Mouse (Mus musculus) gonadal fat pad, adult 2 months (tissue): Measurements from ENCODE around the gene Anapc11. TPM values are rescaled to one million over a fixed set of nuclear protein-coding genes. Genes with fewer than 3 reads are reported as not detected.
A peak's percentile ranks its signal among the peaks of the same experiment; 100 is the strongest.
"Not testable (repeated sequence)": the region's sequence is repeated elsewhere in the genome, so short reads cannot be mapped to it uniquely, and the experiment has no call there.

Source experiments
- DNase-seq: peaks from one replicate; pipeline ENCODE4 v3.0.0-alpha.2; 2012; ENCODE audit warnings: low read depth
- polyA plus RNA-seq: library from polyadenylated mRNA; depleted of rRNA; stranded (reverse); fragments of >200 nt; gene quantifications from 2 replicates; pipeline ENCODE4 v1.2.3, GENCODE M21; 2012; rRNA removed

Anapc11 gene
- polyA plus RNA-seq: 74.7 and 75.0 TPM in 2 replicates

- DNase-seq: peak; percentile 51
Measured at GRCm38 (mm10) chr11:120598283-120598989, at the start of gene Anapc11, which contains the start of gene Alyref. Gene Anapc11, plus strand, starts transcription at chr11:120598421. Gene Alyref, minus strand, starts transcription at chr11:120598365.

GRCm38 (mm10) chr11:120548786-120549167 is 49.4 kb upstream of the Anapc11 start:
- no peak for DNase-seq

- no peak for DNase-seq
Measured at GRCm38 (mm10) chr11:120549168-120549945, 48.9 kb upstream of the Anapc11 start, which contains the start of gene Mcrip1. Gene Mcrip1, minus strand, starts transcription at chr11:120549727.

DNA sequence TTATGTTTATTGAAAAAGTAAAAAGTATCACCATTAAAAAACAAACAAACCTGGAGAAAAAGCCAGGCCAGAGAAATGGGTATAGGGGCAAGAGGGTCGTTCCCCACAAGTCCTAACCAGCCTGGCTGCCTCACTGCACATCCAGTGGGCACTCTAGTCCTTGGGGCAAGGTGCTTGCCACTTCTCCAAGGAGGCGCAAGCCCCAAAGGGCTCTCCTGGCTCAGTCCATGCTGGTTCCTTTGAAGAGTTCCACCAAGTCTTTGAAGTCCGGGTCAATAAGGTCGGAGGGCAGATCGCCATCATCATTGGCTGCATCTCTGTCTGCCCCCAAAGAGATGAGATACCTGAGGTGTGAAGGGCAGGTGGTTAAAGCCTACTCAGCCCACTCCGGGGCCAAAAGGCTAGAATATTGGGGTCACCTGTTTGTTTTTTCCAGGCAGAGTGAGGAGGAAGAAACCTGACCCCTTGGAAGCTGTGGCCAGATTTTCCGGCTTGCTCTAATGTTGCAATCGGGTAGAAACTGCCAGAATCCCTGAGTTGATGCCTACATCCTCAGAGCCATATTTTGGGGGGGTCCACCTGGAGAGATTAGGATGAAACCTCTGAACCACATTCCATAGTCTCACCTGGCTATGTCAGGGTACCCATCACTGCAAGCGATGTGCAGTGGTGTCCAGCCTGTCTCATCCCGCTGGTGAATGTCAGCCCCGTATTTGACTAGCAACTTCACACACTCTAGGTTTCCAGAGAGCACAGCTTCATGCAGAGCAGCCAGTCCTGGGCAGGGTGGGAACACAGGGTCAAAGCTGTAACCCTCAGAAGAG is 48.0 kb upstream of the Anapc11 start:
- no peak for DNase-seq

DNA sequence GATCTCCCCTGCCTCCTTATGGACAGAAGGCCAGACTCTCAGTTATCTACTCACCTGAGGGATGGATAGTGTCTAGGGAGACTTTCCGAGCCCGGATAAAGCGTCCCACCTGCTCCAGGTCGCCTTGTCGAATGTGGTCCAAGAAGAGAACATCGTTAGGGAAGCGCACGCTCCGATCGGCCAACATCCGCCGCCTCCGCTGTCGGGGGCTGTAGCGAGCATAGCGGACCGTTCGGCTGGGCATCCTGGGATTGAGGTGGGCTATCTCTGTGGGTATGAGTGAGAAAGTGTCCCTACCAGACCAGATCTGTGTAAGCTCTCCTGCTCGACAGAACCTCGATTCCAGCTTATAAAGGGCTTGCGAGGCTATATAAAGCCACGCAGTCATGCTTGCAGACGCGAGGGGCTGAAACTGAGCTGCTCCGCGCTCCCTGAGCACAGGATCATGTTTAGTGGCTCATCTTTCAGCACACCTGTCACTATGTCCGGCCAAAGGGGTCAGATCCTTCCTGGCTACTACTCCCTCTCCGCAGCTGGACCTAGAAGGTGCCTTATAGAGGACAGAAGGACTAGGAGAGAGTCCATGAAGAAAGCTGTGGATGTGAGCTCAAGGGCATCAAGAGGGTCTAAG is 47.3 kb upstream of the Anapc11 start, which contains the start of gene Ppp1r27:
TSS of gene Ppp1r27 (minus strand) at position 323 of the 631 bp plus-strand sequence.
- no peak for DNase-seq

DNA sequence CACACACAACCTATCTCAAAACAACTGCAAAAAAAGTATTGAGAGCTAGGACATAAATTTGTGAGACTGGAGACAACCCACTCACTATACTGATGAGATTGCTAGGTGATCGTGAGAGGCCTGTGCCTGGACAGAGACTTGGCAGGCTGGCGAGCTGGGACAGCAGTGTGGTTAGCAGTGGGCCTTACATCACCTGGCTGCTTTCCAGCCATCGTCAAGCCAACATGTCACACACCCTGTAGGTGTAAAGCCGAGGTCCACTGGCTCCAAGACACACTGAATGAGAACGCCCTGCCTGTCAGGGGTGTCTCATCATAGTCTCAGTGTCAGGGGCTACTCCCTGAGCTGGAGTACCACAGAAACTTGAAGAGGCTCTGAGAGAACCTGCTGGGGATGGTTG is 45.5 kb upstream of the Anapc11 start:
- DNase-seq: no peak

DNA sequence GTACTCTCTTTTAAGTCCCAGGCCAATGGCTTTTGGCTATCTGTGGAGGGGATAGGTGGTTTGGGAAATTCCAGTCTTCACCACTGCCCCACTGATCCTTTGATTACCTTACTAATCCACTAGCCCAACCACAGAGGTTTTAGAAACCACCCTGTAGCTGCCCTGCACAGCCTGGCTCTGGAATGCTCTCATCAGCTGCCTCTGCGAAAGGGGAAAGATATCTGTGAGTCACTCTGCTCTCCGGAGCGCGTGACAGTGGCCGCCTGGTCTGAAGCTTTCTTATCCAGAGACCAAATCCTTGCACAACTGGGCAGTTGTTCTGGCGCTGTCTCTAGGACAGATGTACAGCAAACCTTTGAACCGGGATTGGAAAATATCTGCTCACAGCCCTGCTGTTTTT is 43.4 kb upstream of the Anapc11 start:
- DNase-seq: no peak

DNA sequence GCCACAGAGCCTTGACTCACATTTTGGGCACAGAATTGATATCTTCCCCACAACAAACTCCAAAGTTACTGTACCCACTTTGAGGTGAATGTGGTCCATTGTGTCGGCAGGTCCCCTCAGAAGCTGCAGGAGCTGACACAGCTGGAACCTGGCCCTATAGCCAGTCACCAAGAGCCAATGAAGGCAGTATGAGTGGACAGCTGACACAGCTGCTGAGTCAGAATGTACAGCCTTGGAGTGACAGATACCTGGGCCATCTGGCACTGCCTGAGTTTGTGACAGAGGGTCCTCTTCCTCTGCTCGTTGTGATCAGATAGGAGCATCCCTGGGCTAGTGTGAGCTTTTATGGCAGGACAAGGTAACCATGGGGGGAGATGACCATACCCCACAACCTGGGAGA is 43.0 kb upstream of the Anapc11 start:
- DNase-seq: no peak

DNA sequence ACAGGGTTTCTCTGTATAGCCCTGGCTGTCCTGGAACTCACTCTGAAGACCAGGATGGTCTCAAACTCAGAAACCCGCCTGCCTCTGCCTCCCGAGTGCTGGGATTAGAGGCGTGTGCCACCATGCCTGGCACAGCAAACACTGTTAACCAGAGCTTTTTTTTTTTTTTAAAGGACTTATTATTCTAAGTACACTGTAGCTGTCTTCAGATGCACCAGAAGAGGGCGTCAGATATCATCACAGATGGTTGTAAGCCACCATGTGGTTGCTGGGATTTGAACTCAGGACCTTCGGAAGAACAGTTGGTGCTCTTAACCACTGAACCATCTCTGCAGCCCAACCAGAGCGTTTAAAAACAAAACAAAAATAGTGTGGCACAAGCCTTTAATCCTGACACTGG is 39.4 kb upstream of the Anapc11 start:
- DNase-seq: not testable (repeated sequence)

GRCm38 (mm10) chr11:120560952-120561728 is 37.1 kb upstream of the Anapc11 start:
- DNase-seq: no peak

DNA sequence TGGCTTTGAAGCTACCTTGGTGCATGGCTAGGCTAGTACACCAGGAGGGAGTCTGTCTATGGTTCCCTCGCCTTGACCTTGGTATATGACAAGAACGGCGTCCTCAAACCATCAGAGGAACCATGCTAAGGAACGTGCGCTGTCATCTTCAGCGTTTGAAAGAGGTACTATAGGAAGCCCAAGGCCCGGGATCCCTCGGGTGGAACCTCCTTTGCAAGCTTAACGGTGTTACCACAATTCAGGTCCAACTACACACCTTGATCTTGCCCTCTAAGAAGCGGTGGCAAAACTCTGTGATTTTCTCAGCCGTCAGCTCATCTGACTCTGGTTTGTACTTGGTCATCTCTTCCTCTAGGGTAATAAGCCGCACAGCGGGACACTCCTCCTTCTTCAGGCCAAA is 35.3 kb upstream of the Anapc11 start:
- no peak for DNase-seq

DNA sequence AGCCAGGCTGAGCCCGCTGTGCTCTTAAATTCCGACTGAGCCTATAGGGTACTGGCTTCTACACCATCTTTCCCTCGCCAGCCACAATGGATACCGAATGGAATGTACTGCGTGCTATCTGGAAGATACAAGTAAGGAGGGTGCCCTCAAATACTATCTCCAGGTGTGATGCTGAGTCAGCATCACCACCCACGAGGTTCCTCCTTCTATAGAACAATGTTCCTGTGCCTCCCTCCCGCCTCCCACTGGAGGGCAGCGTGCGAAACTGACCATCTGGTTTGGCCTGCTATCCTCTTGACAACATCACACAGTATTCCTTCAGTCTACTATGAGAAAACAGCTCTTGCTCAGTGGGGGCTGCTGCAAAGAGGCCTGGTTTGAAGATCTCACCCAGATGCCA is 33.1 kb upstream of the Anapc11 start:
- DNase-seq: no peak

GRCm38 (mm10) chr11:120568324-120568723 is 29.9 kb upstream of the Anapc11 start:
- DNase-seq: no peak

- DNase-seq: peak; percentile 75
Measured at GRCm38 (mm10) chr11:120571122-120571521, 27.1 kb upstream of the Anapc11 start.

- DNase-seq: no peak
Measured at GRCm38 (mm10) chr11:120571754-120572416, 26.3 kb upstream of the Anapc11 start.

DNA sequence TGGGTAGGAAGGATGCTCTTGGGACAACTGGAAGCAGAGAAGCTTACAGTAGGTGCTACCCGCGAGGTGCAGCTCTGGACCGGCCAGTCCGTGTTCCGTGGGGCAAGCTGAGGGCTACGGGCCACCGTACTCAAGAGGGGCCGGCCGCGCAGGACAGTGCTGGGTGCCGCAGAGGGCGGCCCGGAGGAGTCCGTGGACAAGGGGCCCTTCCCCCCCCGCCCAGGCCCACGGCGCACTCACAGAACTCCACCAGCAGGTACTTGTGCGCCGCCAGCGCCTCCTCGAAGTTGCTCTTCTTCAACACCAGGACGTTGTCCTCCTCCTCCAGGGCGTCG is 25.8 kb upstream of the Anapc11 start:
- DNase-seq: no peak

DNA sequence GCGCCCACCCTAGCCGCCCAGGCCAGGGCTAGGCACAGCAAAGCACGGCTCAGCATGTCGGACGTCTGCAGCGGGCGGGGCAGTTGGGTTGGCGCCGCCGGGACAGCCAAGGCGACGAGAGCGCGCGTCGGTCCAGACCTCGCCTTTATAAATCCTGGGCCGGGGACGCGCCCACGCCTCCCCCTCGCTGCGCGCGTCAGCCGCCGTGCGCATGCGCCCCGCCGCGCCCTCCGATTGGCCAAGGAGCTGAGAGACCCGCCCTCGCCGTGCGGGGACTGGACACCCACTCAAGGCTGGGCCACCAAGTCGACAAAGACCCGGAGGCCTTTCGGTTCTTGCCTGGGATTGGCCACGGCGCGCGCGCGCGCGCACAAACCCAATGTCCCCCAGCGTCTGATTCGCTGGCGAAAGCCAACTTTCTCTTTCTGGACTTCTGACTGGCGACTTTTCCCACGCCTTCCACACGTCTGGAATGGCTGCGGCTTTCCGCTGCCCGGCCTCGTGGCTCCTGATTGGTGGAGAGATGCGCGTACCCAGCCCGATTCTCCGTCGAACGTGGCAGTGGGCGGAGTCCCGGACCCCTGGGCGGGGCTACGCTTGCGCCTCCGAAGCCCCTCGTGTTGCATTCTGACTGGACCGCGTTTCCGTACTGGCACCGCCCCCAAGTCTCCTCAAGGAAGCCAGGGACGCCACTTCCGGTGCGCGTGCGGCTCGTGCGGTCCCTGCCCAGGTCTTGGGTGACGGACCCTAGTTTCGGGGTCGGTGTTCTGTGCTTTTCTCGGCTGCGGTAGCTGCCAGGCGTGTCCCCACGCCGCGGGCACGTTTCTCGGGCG is 25.3 kb upstream of the Anapc11 start, which contains the start of gene P4hb:
TSS of gene P4hb (minus strand) at position 502 of the 833 bp plus-strand sequence.
- peak; percentile 93 for DNase-seq

DNA sequence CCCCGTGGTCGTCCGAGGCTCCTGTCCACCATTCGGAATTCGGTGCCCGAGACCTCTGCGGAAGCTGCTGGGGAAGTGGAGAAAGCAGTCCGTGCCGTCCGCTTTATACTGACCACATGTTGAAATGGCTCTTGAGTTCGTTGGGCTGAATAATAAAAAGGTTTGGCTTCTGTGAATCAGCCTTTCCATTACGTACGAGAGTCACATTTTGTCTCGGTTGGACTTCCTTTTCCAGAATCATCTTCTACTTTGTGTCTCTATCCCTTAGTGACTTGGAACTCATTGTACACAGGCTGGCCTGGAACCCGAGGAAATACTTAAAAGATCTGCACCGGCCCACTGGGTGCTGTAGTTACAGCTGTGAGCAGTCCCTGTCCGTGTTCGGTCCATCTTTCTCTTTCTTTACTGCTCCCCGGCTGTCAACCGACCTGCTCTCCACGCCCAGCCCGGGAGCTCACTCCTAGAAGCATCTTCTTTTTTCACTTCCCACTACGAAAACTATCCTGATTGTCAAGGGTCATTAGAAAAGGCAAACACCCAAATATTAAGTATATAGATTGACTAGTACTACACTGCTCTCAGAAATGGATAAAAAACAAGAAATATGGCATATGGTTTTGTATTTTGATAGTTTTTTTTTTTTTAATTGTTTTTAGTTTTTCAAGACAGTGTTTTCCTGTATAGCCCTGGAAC is 24.5 kb upstream of the Anapc11 start:
- no peak for DNase-seq

DNA sequence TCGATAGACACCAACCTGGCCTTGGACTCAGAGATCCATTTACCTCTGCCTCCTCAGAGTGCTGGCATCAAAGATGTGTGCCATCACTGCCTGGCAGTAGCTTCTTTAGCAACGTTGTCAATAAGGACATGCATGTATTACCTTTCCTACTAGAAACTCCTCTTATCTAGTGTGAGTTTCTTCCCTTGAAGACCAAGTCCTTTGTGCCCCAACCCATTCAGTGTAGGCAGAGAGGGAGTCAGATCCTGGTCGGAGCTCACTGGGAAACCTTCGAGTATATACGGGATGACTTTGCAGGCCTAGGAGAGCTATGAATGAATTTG is 24.0 kb upstream of the Anapc11 start:
- DNase-seq: no peak
